Mouse (Mus musculus) C2C12 (cell line): Measurements from ENCODE around the gene Tom1l2. TPM values are rescaled to one million over a fixed set of nuclear protein-coding genes. Genes with fewer than 3 reads are reported as not detected.

Experiments used
- H3K27me3 ChIP-seq: one replicate; pipeline ENCODE4 v1.6.1; 2011; ENCODE audit not compliant: control insufficient read depth, insufficient read depth, insufficient read length
- H3K36me3 ChIP-seq: one replicate; pipeline ENCODE4 v1.6.1; 2011; ENCODE audit not compliant: control insufficient read depth, insufficient read depth
- H3K4me3 ChIP-seq: one replicate; pipeline ENCODE4 v1.5.1; 2011; ENCODE audit warnings: mild to moderate bottlenecking, control low read depth; ENCODE audit not compliant: poor library complexity, insufficient read depth, severe bottlenecking
- H3K79me2 ChIP-seq: one replicate; pipeline ENCODE4 v1.6.1; 2011; ENCODE audit not compliant: control insufficient read depth, insufficient read depth
- H3K79me3 ChIP-seq: one replicate; pipeline ENCODE4 v1.6.1; 2011; ENCODE audit warnings: low read depth, control low read depth
- H3ac ChIP-seq: one replicate; pipeline ENCODE3; 2011; ENCODE audit warnings: low read depth; ENCODE audit not compliant: control insufficient read depth, insufficient read length
- CEBPB ChIP-seq: IDR thresholded peaks from one replicate; pipeline ENCODE4 v1.6.1; 2011; ENCODE audit warnings: low read depth, mild to moderate bottlenecking, control low read depth, moderate library complexity
- CTCF ChIP-seq: IDR thresholded peaks from one replicate; pipeline ENCODE4 v1.5.1; 2011; ENCODE audit not compliant: control insufficient read depth, insufficient read depth, insufficient read length
- FOSL1 ChIP-seq: IDR thresholded peaks from one replicate; pipeline ENCODE4 v1.8.0; 2011; ENCODE audit warnings: mild to moderate bottlenecking, low read length; ENCODE audit not compliant: poor library complexity, insufficient read depth, severe bottlenecking
- MAX ChIP-seq: IDR thresholded peaks from one replicate; pipeline ENCODE4 v1.6.1; 2011; ENCODE audit warnings: mild to moderate bottlenecking, control low read depth
- MYOD1 ChIP-seq: IDR thresholded peaks from one replicate; pipeline ENCODE4 v1.6.1; 2011; ENCODE audit warnings: low read depth; ENCODE audit not compliant: control insufficient read depth, insufficient read length
- MYOG ChIP-seq: IDR thresholded peaks from one replicate; pipeline ENCODE4 v1.6.1; 2011; ENCODE audit not compliant: control insufficient read depth, insufficient read length; ENCODE audit errors: extremely low read depth
- USF1 ChIP-seq: IDR thresholded peaks from one replicate; pipeline ENCODE4 v1.6.1; 2011; ENCODE audit warnings: low read depth, mild to moderate bottlenecking, control low read depth, moderate library complexity
- polyA plus RNA-seq: library from polyadenylated mRNA; unstranded; fragments of >200 nt; fragmentation: generic; extraction: Trizol; gene quantifications from one replicate; pipeline ENCODE4 v1.2.1, GENCODE M21; 2012; ENCODE audit warnings: missing spikeins

Gene Tom1l2
- polyA plus RNA-seq, 1 experiment, result 17.1 TPM

DNA sequence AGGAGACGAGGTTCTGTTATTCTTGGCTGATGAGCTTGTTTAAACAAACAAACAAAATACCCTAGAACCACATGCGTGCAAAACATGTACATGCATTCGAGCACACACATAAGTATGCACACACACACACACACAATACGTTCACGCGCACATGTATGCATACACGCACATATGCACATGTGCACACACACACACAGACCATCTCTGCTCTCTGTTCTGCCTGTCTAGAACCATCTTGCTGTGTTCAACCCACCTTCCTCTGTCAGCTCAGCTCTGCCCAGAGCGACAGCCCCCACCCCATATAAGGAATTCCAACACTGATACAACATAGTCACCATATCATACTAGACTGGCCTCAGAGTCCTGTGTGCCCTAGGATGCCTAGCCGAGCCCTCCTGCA, 96.0 kb downstream of the Tom1l2 start:
- Histone ChIP-seq H3K27me3 (no peaks in the 10 kb centered on the region), H3K36me3 (no peaks in the 10 kb centered on the region)
- TF ChIP-seq CTCF (no peak), FOSL1 (no peak), USF1 (no peak), MYOD1 (no peak), CEBPB (no peak), MYOG (no peak), MAX (no peak)

GRCm38 (mm10) chr11:60256176-60256681, 96.5 kb downstream of the Tom1l2 start:
- TF ChIP-seq MAX (no peak), CTCF (no peak), CEBPB (no peak), MYOG (no peak), FOSL1 (no peak), USF1 (no peak), MYOD1 (no peak)
- H3K79me3 ChIP-seq, result no peaks in the 10 kb centered on the region
- no peak overlapping the region for H3K4me3 ChIP-seq
- no peaks in the 10 kb centered on the region for H3K36me3 ChIP-seq
- H3K27me3 ChIP-seq, result no peaks in the 10 kb centered on the region
- no peaks in the 10 kb centered on the region for H3K79me2 ChIP-seq
- H3ac ChIP-seq, result no peak overlapping the region

More for the DNA sequence above, 96.0 kb downstream of the Tom1l2 start:
- H3K4me3 ChIP-seq, result no peak overlapping the region
- H3ac ChIP-seq, result no peak overlapping the region
- no peaks in the 10 kb centered on the region for H3K79me3 ChIP-seq
- no peaks in the 10 kb centered on the region for H3K79me2 ChIP-seq

DNA sequence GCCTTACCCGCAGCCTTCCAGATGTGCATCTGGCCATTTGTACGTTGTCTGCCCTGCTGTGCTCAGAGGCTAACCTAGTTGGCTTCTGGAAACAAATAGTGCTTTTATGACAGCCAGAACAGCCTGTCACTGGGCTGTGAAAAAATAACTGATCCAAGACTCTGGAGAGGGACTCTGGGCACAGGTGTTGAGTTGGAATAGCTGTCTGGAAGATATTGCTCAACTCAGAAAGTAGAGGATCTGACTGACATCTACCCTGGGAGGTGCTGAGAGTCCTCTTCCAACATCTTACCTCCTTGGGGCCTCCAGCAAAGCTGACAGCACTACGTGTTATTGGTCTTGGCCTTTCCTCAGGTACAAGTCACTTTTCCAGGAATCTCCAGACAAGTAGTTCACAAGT, 97.1 kb downstream of the Tom1l2 start:
- no peak for TF ChIP-seq CEBPB
- no peak for TF ChIP-seq USF1
- no peak for TF ChIP-seq FOSL1
- TF ChIP-seq MYOG, result no peak
- TF ChIP-seq MYOD1, result no peak

DNA sequence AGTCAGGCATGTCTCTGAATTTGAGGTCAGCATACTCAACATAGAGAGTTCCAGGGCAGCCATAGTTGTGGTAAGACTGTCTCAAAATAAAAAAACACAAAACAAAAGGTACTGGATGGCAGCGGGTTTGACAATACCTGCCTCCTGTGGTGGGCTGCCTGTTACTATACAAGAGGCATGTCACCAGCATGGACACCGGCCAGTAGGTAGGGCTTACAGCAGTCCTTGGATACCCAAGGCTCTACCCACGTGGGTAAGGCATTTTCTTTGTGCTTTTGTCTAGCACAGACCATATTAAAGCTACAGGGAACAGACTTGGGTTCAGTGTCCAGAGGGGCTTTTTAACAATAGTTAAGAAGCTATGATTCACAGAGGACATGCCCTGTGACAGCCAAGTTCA, 97.5 kb downstream of the Tom1l2 start:
- H3K36me3 ChIP-seq, result no peaks in the 10 kb centered on the region
- no peak overlapping the region for H3ac ChIP-seq
- H3K4me3 ChIP-seq, result no peak overlapping the region
- TF ChIP-seq MAX (no peak), FOSL1 (no peak), MYOG (no peak), MYOD1 (no peak), USF1 (no peak), CTCF (no peak), CEBPB (no peak)
- H3K27me3 ChIP-seq, result no peaks in the 10 kb centered on the region
- no peaks in the 10 kb centered on the region for H3K79me2 ChIP-seq
- H3K79me3 ChIP-seq, result no peaks in the 10 kb centered on the region

More for the DNA sequence above, 97.1 kb downstream of the Tom1l2 start:
- Histone ChIP-seq H3K79me3 (no peaks in the 10 kb centered on the region), H3K27me3 (no peaks in the 10 kb centered on the region), H3K79me2 (no peaks in the 10 kb centered on the region), H3ac (no peak overlapping the region), H3K4me3 (no peak overlapping the region), H3K36me3 (no peaks in the 10 kb centered on the region)

DNA sequence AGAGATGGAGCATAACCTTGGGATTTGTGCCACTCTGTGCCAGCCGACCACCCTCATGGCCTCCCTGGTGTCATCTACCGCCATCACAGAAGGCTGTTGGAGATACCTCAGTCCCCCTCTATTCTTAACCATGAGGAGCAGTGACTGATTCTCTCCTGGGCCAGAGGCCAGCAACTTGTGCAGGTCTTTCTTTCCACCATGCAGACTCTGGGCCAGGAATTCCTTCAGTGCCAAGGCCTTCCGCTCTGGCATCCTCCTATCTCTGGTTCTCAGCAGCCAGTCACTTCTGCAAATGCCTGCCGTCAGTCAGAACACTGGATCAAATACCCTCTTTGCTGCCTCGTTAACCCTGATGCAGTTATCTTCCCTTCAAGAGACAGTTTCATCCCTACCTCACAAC, 98.4 kb downstream of the Tom1l2 start:
- TF ChIP-seq FOSL1, result no peak
- H3K79me3 ChIP-seq, result no peaks in the 10 kb centered on the region

GRCm38 (mm10) chr11:60253546-60253945, 99.2 kb downstream of the Tom1l2 start:
- TF ChIP-seq CTCF (no peak), MYOG (no peak), CEBPB (no peak), MAX (no peak), USF1 (no peak), FOSL1 (no peak), MYOD1 (no peak)

More for the DNA sequence above, 98.4 kb downstream of the Tom1l2 start:
- Histone ChIP-seq H3ac (no peak overlapping the region), H3K36me3 (no peaks in the 10 kb centered on the region), H3K27me3 (no peaks in the 10 kb centered on the region), H3K79me2 (no peaks in the 10 kb centered on the region), H3K4me3 (no peak overlapping the region)

More at GRCm38 (mm10) chr11:60253546-60253945, 99.2 kb downstream of the Tom1l2 start:
- no peaks in the 10 kb centered on the region for H3K79me3 ChIP-seq
- H3K36me3 ChIP-seq, result no peaks in the 10 kb centered on the region
- H3K27me3 ChIP-seq, result no peaks in the 10 kb centered on the region
- H3K4me3 ChIP-seq, result no peak overlapping the region
- H3ac ChIP-seq, result no peak overlapping the region
- H3K79me2 ChIP-seq, result no peaks in the 10 kb centered on the region
